ENCODE assay signal across 8 mouse cellular contexts in the genomic region with DNA sequence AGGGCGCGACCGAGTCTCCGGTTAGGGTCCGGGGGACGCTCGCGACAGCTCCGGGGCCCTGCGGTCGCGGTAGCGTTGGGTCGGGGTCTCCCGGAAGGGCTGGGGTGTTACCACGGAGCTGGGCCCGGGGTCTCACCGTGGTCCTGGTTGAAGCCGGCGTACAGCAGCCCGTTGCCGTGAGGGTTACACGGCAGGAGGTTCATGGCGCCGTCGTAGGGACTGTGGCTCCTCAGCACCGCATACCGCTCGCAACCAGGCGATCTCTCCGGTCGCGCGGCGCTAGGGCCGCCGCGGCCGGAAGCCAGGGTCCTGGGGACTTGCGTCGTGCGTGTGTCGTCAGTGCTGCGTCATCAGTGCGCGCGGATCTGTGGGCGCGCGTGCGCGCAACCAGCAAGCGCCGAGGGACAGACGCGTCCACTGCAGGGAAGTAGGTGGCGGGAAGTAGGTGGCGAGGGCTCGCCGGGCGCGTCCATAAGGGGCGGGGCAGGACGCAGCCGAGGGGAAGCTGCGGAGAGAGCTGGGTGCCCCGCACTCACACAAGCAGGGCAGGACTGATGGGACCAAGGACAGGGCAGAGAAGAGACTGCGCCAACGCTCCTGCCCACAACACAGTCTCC. TPM values are rescaled to one million over a fixed set of nuclear protein-coding genes. Genes with fewer than 3 reads are reported as not detected.
A peak's percentile ranks its signal among the peaks of the same experiment; 100 is the strongest.
DNase-seq lines count a peak whose midpoint lies in the region; ATAC-seq and TF ChIP-seq lines count a peak whose summit lies in the region.

A gene (minus strand): TSS at position 355 of the 617 bp plus-strand sequence.

- peaks cover 22% of the 10 kb centered on the region for H3K4me1 ChIP-seq in hindbrain, embryonic 10.5 days (replicated peaks)
- peaks cover 9% of the 10 kb centered on the region for H3K4me1 ChIP-seq in lung, postnatal 0 days (ENCODE audit: insufficient read depth, low read depth, low read length)

- peak; percentile 88 for ATAC-seq in frontal cortex, adult (ENCODE audit: low TSS enrichment)
- ATAC-seq in lung, postnatal 0 days, result peak; percentile 99

- peak within 1 kb of the TSS; percentile 93 for H3K27ac ChIP-seq in hindbrain, embryonic 10.5 days
- peak within 1 kb of the TSS; percentile 91 for H3K27ac ChIP-seq in lung, postnatal 0 days (ENCODE audit: low read length)

- H3K9me3 ChIP-seq in hindbrain, embryonic 10.5 days, result no peaks in the 10 kb centered on the region
- H3K9me3 ChIP-seq in lung, postnatal 0 days (ENCODE audit: low read length), result no peaks in the 10 kb centered on the region

- peak within 1 kb of the TSS; percentile 99 for H3K4me3 ChIP-seq in hindbrain, embryonic 10.5 days
- peak within 1 kb of the TSS; percentile 100 for H3K4me3 ChIP-seq in lung, postnatal 0 days (ENCODE audit: low read depth, low read length)

- under 1% methylated on average over 69 of the region's 69 CpGs for WGBS in hindbrain, embryonic 10.5 days
- 1% methylated on average over 62 of the region's 69 CpGs for WGBS in lung, postnatal 0 days

- TF ChIP-seq CTCF in lung, postnatal 0 days (IDR thresholded peaks at IDR 0.05), result no peak

- TF ChIP-seq EP300 in lung, postnatal 0 days (IDR thresholded peaks at IDR 0.05), result no peak

- DNase-seq in MN1 (ENCODE audit: low spot score), result peak; percentile 100
- peak; percentile 97 for DNase-seq in cerebellum, adult 9-10 months
- peak; percentile 98 for DNase-seq in hindbrain, embryonic 10.5 days (ENCODE audit: low spot score)
- peak; percentile 97 for DNase-seq in layer of hippocampus, adult 9-11 months
- peak; percentile 97 for DNase-seq in lung, postnatal 0 days (ENCODE audit: low spot score)
- peak; percentile 97 for DNase-seq in ovary, postnatal 14 days (ENCODE audit: low spot score)
- DNase-seq in thymus, postnatal 14 days, result peak; percentile 98

- H3K27me3 ChIP-seq in hindbrain, embryonic 10.5 days (ENCODE audit: insufficient read depth, poor library complexity, severe bottlenecking), result no peaks in the 10 kb centered on the region
- H3K27me3 ChIP-seq in lung, postnatal 0 days (replicated peaks; ENCODE audit: insufficient read depth, low read length), result no peaks in the 10 kb centered on the region

- H3K9ac ChIP-seq in lung, postnatal 0 days (replicated peaks; ENCODE audit: low read depth), result peak within 1 kb of the TSS; percentile 96

- peak within 1 kb of the TSS; percentile 73 for H3K4me2 ChIP-seq in lung, postnatal 0 days (replicated peaks; ENCODE audit: low read depth, low read length)

- H3K36me3 ChIP-seq in hindbrain, embryonic 10.5 days, result peaks cover 19% of the 10 kb centered on the region
- H3K36me3 ChIP-seq in lung, postnatal 0 days (ENCODE audit: insufficient read depth, low read length), result no peaks in the 10 kb centered on the region

RNA-seq across cellular contexts. Expression of the gene that starts here (rescaled TPM):
- 97.6 and 99.9 TPM in 2 replicates for polyA plus RNA-seq in hindbrain, embryonic 10.5 days (2016; fragmentation: Nextera tagmentation; extraction: Ambion mirVana)
- polyA plus RNA-seq in lung, postnatal 0 days (2015; fragmentation: Nextera tagmentation; extraction: Ambion mirVana), result 62.2 and 63.0 TPM in 2 replicates

Comparison
In these comparisons a context has a peak if more than half of its experiments do, and no peak if none do; other contexts are left out.
1. Peak in every context shown above with its lines: DNase-seq, ATAC-seq, H3K4me3 ChIP-seq and H3K27ac ChIP-seq.